In the genomic region with DNA sequence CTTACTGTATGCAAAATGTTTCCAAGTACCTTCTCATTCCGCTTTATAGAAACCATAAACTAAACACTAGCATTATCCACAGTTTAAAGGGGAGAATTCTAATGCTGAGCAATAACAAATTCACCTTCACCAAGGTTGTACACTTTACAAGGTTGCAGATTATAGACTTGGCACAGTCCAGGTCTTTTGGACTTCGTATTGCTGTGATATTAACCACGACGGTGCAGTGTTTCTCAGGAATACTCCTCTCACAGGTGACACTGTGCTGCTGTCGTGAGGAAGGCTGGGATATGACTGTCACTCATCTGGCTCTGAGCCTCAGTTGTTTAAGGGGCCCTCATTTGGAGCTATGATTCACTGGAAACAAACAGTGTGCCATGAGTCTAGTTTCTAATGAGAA, we compare ENCODE assay signal across 14 mouse cellular contexts.
A peak's percentile ranks its signal among the peaks of the same experiment; 100 is the strongest.
DNase-seq lines count a peak whose midpoint lies in the region; ATAC-seq and TF ChIP-seq lines count a peak whose summit lies in the region.
"Had no signal": no experiment of that assay in that cellular context is flagged by ENCODE, and none has a peak within 500 bp of the region (broad histone marks: within the 10 kb centered on the region; RNA-seq: fewer than 3 reads in every experiment).

No protein-coding gene starts in this region.

- ATAC-seq in hindbrain, embryonic 16.5 days, result 0 out of 2 replicates have a peak, but pooled peaks have one; percentile 11
- ATAC-seq in hindbrain, embryonic 11.5 days (ENCODE audit: low FRiP score), result no peak

- no peak overlapping the region for H3ac ChIP-seq in myocyte (ENCODE audit: control insufficient read depth, insufficient read length)

- no peaks in the 10 kb centered on the region for H3K27me3 ChIP-seq in hindbrain, embryonic 16.5 days (replicated peaks; ENCODE audit: control insufficient read depth, insufficient read depth, low read length)
- H3K27me3 ChIP-seq in hindbrain, embryonic 11.5 days (ENCODE audit: control insufficient read depth, insufficient read depth, low read length), result no peaks in the 10 kb centered on the region
- no peaks in the 10 kb centered on the region for H3K27me3 ChIP-seq in myocyte (ENCODE audit: control insufficient read depth, insufficient read depth, insufficient read length)
- H3K27me3 ChIP-seq: embryonic facial prominence, embryonic 15.5 days; kidney, embryonic 15.5 days; limb, embryonic 12.5 days had no signal

- no peaks in the 10 kb centered on the region for H3K9me3 ChIP-seq in hindbrain, embryonic 16.5 days (ENCODE audit: control insufficient read depth, low read length)
- no peaks in the 10 kb centered on the region for H3K9me3 ChIP-seq in hindbrain, embryonic 11.5 days (ENCODE audit: control insufficient read depth, low read length)
- H3K9me3 ChIP-seq: embryonic facial prominence, embryonic 15.5 days; kidney, embryonic 15.5 days; limb, embryonic 12.5 days had no signal

- 72% methylated on average over 5 of the region's 5 CpGs for WGBS in hindbrain, embryonic 16.5 days
- WGBS in hindbrain, embryonic 11.5 days, result 82% methylated on average over 5 of the region's 5 CpGs

- DNase-seq in gastrocnemius, adult 2 months, result peak; percentile 14
- DNase-seq in gastrocnemius, postnatal 14 days, result no peak
- DNase-seq in hindbrain, embryonic 11.5 days (ENCODE audit: low spot score), result no peak
- no peak for DNase-seq in kidney, adult 18-20 months
- DNase-seq: cerebellum, adult 11-12 months; lung, postnatal 4 days had no signal

- H3K36me3 ChIP-seq in hindbrain, embryonic 16.5 days (ENCODE audit: control insufficient read depth, insufficient read depth, low read length), result no peaks in the 10 kb centered on the region
- H3K36me3 ChIP-seq in hindbrain, embryonic 11.5 days (ENCODE audit: control insufficient read depth, insufficient read depth, low read length), result no peaks in the 10 kb centered on the region
- H3K36me3 ChIP-seq in myocyte (ENCODE audit: control insufficient read depth, insufficient read depth), result no peaks in the 10 kb centered on the region
- H3K36me3 ChIP-seq: embryonic facial prominence, embryonic 15.5 days; kidney, embryonic 15.5 days; limb, embryonic 12.5 days had no signal

- no peaks in the 10 kb centered on the region for H3K79me2 ChIP-seq in myocyte (ENCODE audit: control insufficient read depth, insufficient read depth)

- H3K27ac ChIP-seq in gastrocnemius, adult 2 months, result peak overlapping the region; percentile 91
- no peak overlapping the region for H3K27ac ChIP-seq in hindbrain, embryonic 16.5 days (ENCODE audit: low read depth, low read length)
- H3K27ac ChIP-seq in hindbrain, embryonic 11.5 days (ENCODE audit: low read depth, low read length), result no peak overlapping the region
- peak overlapping the region; percentile 94 for H3K27ac ChIP-seq in cortical plate, adult 2 months (ENCODE audit: insufficient read depth, low read length)
- H3K27ac ChIP-seq: embryonic facial prominence, embryonic 15.5 days; kidney, embryonic 15.5 days; limb, embryonic 12.5 days; liver, embryonic 14.5 days had no signal

- intact Hi-C loops in gastrocnemius, adult 2 months (cut with DNase I), result loop anchor here (2.0 kb wide), 1 partner anchor 70 kb away; no protein-coding TSS in a partner anchor
- intact Hi-C loops in gastrocnemius, postnatal 14 days (cut with DNase I; ENCODE audit: low total_unique reads), result no loop called here

- TF ChIP-seq POLR2A in cortical plate, adult 2 months (IDR thresholded peaks at IDR 0.05; ENCODE audit: extremely low read depth, insufficient read depth, low read length), result no peak
- no peak for TF ChIP-seq POLR2A in myocyte (IDR thresholded peaks at IDR 0.05; ENCODE audit: insufficient read length, low read depth)

- H3K4me1 ChIP-seq in hindbrain, embryonic 16.5 days (ENCODE audit: control insufficient read depth, insufficient read depth, low read depth, low read length), result no peaks in the 10 kb centered on the region
- no peaks in the 10 kb centered on the region for H3K4me1 ChIP-seq in hindbrain, embryonic 11.5 days (replicated peaks; ENCODE audit: control insufficient read depth, insufficient read depth, low read length)
- H3K4me1 ChIP-seq in cortical plate, adult 2 months (ENCODE audit: control insufficient read depth, insufficient read depth, low read length), result peaks cover 6% of the 10 kb centered on the region
- H3K4me1 ChIP-seq: embryonic facial prominence, embryonic 15.5 days; kidney, embryonic 15.5 days; limb, embryonic 12.5 days had no signal

- TF ChIP-seq CTCF in gastrocnemius, adult 2 months (IDR thresholded peaks at IDR 0.05), result no peak
- TF ChIP-seq CTCF in cortical plate, adult 2 months (IDR thresholded peaks at IDR 0.05; ENCODE audit: extremely low read depth, insufficient read depth, low read length), result no peak

- peak overlapping the region; percentile 62 for H3K4me3 ChIP-seq in gastrocnemius, adult 2 months
- no peak overlapping the region for H3K4me3 ChIP-seq in hindbrain, embryonic 16.5 days (ENCODE audit: low read length)
- no peak overlapping the region for H3K4me3 ChIP-seq in hindbrain, embryonic 11.5 days (ENCODE audit: low read depth, low read length)
- H3K4me3 ChIP-seq in cortical plate, adult 2 months (ENCODE audit: insufficient read depth, low read length), result no peak overlapping the region
- no peak overlapping the region for H3K4me3 ChIP-seq in myocyte
- H3K4me3 ChIP-seq: embryonic facial prominence, embryonic 15.5 days; kidney, embryonic 15.5 days; limb, embryonic 12.5 days had no signal

- no peak overlapping the region for H3K9ac ChIP-seq in hindbrain, embryonic 16.5 days (ENCODE audit: low read depth, low read length)
- no peak overlapping the region for H3K9ac ChIP-seq in hindbrain, embryonic 11.5 days (ENCODE audit: low read depth, low read length)
- H3K9ac ChIP-seq: embryonic facial prominence, embryonic 15.5 days; kidney, embryonic 15.5 days; limb, embryonic 12.5 days; liver, embryonic 14.5 days had no signal

- H3K4me2 ChIP-seq in hindbrain, embryonic 16.5 days (ENCODE audit: low read length), result no peak overlapping the region
- no peak overlapping the region for H3K4me2 ChIP-seq in hindbrain, embryonic 11.5 days (replicated peaks; ENCODE audit: low read depth, low read length)
- H3K4me2 ChIP-seq in myocyte (ENCODE audit: low read depth), result peak overlapping the region; percentile 15
- H3K4me2 ChIP-seq: embryonic facial prominence, embryonic 15.5 days; kidney, embryonic 15.5 days; limb, embryonic 12.5 days; midbrain, embryonic 11.5 days had no signal

TF ChIP-seq in myocyte, 11 proteins besides CTCF, POLR2A, EP300 and RAD21:
- TF ChIP-seq TCF3 (IDR thresholded peaks at IDR 0.05; ENCODE audit: insufficient read length, low read depth) (no peak), MYOD1 (IDR thresholded peaks at IDR 0.05; ENCODE audit: control insufficient read depth in 1 of 3, insufficient read length in 2 of 3, low read depth in 2 of 3) (no peak), POLR2AphosphoS2 (IDR thresholded peaks at IDR 0.05; ENCODE audit: insufficient read length, low read depth) (no peak), E2F4 (IDR thresholded peaks at IDR 0.05; ENCODE audit: insufficient read depth) (no peak), USF1 (IDR thresholded peaks at IDR 0.05; ENCODE audit: low read depth) (no peak), MYOG (IDR thresholded peaks at IDR 0.05; ENCODE audit: control insufficient read depth in 1 of 3, insufficient read depth in 1 of 3, insufficient read length in 2 of 3, low read depth in 2 of 3) (no peak), REST (IDR thresholded peaks at IDR 0.05; ENCODE audit: insufficient read depth, insufficient read length) (no peak), TCF12 (IDR thresholded peaks at IDR 0.05; ENCODE audit: insufficient read depth, poor library complexity, severe bottlenecking) (no peak), MAX (IDR thresholded peaks at IDR 0.05; ENCODE audit: low read depth) (no peak)

Comparison
In these comparisons a context has a peak if more than half of its experiments do, and no peak if none do; other contexts are left out.
1. H3K27ac ChIP-seq: peak in gastrocnemius, adult 2 months (single experiment) and cortical plate, adult 2 months (single experiment); none in hindbrain, embryonic 16.5 days (single experiment) and hindbrain, embryonic 11.5 days (single experiment).